Mouse (Mus musculus) olfactory bulb, adult 2 months (tissue): ENCODE results near the gene Ttc6.

ENCODE experiments used
- CTCF ChIP-seq: fragments of 200-500 bp; IDR thresholded peaks from 2 replicates; pipeline ENCODE4 v1.5.1; 2012; ENCODE audit warnings: low read depth, mild to moderate bottlenecking, low read length, moderate library complexity; ENCODE audit not compliant: insufficient read depth
- POLR2A ChIP-seq: fragments of 200-500 bp; IDR thresholded peaks from 2 replicates; pipeline ENCODE4 v1.6.1; 2012; ENCODE audit warnings: mild to moderate bottlenecking, low read depth, low read length, moderate library complexity; ENCODE audit not compliant: insufficient read depth

DNA sequence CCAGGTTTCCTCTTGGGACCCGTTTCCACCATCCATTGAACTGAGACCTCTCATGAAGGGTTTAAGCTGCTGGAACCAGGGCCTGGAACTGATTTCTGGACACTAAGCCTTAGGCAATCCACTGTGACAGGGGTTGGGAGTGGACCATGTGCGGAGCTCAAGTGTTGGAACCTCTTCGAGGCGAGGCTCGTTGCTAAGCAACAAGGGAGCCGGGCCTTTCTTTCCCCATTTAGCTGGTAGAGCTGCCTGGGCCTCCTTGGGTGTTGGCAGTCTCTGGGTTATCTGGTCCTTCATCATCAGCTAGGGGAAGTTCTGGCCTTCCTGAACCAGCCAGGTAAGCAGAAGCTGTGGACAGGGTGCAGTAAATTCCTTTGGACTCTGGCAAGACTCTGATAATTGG lies at the start of gene Ttc6:
- no peak for TF ChIP-seq CTCF
- TF ChIP-seq POLR2A = no peak
